Comparison of ENCODE assay signal across 10 mouse cellular contexts in genomic region chr14:76708728-76709127, GRCm38 (mm10).
DNase-seq lines count a peak whose midpoint lies in the region; ATAC-seq and TF ChIP-seq lines count a peak whose summit lies in the region.
"Had no signal": no experiment of that assay in that cellular context is flagged by ENCODE, and none has a peak within 500 bp of the region (broad histone marks: within the 10 kb centered on the region; RNA-seq: fewer than 3 reads in every experiment).

No protein-coding gene starts in this region.

- no peak for TF ChIP-seq CTCF in kidney, adult 2 months (conservative IDR thresholded peaks at IDR 0.05; ENCODE audit: insufficient read depth, insufficient read length, low read depth, low read length)
- TF ChIP-seq CTCF in lung, postnatal 0 days (IDR thresholded peaks at IDR 0.05) = no peak

- H3K9ac ChIP-seq in kidney, embryonic 14.5 days (ENCODE audit: low read depth, low read length) = no peak overlapping the region
- no peak overlapping the region for H3K9ac ChIP-seq in lung, postnatal 0 days (replicated peaks; ENCODE audit: low read depth)

- 0 out of 2 replicates have a peak overlapping the region, but pooled peaks have one; percentile 59 for H3K27ac ChIP-seq in kidney, adult 2 months (ENCODE audit: insufficient read depth, low read depth, low read length)
- H3K27ac ChIP-seq in kidney, embryonic 14.5 days (ENCODE audit: low read depth, low read length) = no peak overlapping the region
- H3K27ac ChIP-seq in brown adipose tissue, adult 24 weeks (replicated peaks; ENCODE audit: low read depth, low read length) = 0 out of 2 replicates have a peak overlapping the region, but pooled peaks have one; percentile 4
- peak overlapping the region; percentile 85 for H3K27ac ChIP-seq in lung, postnatal 0 days (ENCODE audit: low read length)

- H3K4me1 ChIP-seq in kidney, adult 2 months (ENCODE audit: control insufficient read depth, insufficient read depth, low read length) = no peaks in the 10 kb centered on the region
- H3K4me1 ChIP-seq in kidney, embryonic 14.5 days (ENCODE audit: control insufficient read depth, insufficient read depth, low read length) = peaks cover 2% of the 10 kb centered on the region; the same call in 1 of the 2 replicates
- H3K4me1 ChIP-seq in brown adipose tissue, adult 24 weeks (ENCODE audit: control insufficient read depth, insufficient read depth, insufficient read length, low read length) = peaks cover 5% of the 10 kb centered on the region
- peaks cover 4% of the 10 kb centered on the region; the same call in 1 of the 2 replicates for H3K4me1 ChIP-seq in lung, postnatal 0 days (ENCODE audit: insufficient read depth, low read depth, low read length)

- no peak overlapping the region for H3K4me3 ChIP-seq in kidney, adult 2 months (ENCODE audit: insufficient read depth, low read depth, low read length)
- no peak overlapping the region for H3K4me3 ChIP-seq in kidney, embryonic 14.5 days (ENCODE audit: low read length)
- no peak overlapping the region for H3K4me3 ChIP-seq in brown adipose tissue, adult 24 weeks (ENCODE audit: insufficient read depth, low read depth, low read length)
- H3K4me3 ChIP-seq in lung, postnatal 0 days (ENCODE audit: low read depth, low read length) = no peak overlapping the region
- H3K4me3 ChIP-seq: erythroblast, embryonic 14.5 days had no signal

- no peaks in the 10 kb centered on the region for H3K9me3 ChIP-seq in kidney, embryonic 14.5 days (ENCODE audit: control insufficient read depth, low read length)
- H3K9me3 ChIP-seq in lung, postnatal 0 days (ENCODE audit: low read length) = no peaks in the 10 kb centered on the region

- H3K36me3 ChIP-seq in kidney, adult 2 months (ENCODE audit: control insufficient read depth, insufficient read depth, low read length) = no peaks in the 10 kb centered on the region
- H3K36me3 ChIP-seq in kidney, embryonic 14.5 days (ENCODE audit: control insufficient read depth, insufficient read depth, low read length) = no peaks in the 10 kb centered on the region
- H3K36me3 ChIP-seq in lung, postnatal 0 days (ENCODE audit: insufficient read depth, low read length) = no peaks in the 10 kb centered on the region

- WGBS in kidney, adult 2 months = 80% methylated on average over 11 of the region's 11 CpGs
- 85% methylated on average over 11 of the region's 11 CpGs for WGBS in kidney, embryonic 14.5 days
- WGBS in lung, postnatal 0 days = 55% methylated on average over 11 of the region's 11 CpGs

- peak; percentile 81 for TF ChIP-seq EP300 in lung, postnatal 0 days (IDR thresholded peaks at IDR 0.05)

- no peak for ATAC-seq in kidney, embryonic 14.5 days (ENCODE audit: low FRiP score, low TSS enrichment)
- peak; percentile 69 for ATAC-seq in lung, postnatal 0 days

- no peak overlapping the region for H3K4me2 ChIP-seq in kidney, embryonic 14.5 days (replicated peaks; ENCODE audit: low read depth, low read length)
- no peak overlapping the region for H3K4me2 ChIP-seq in lung, postnatal 0 days (replicated peaks; ENCODE audit: low read depth, low read length)

- no peak for TF ChIP-seq POLR2A in kidney, adult 2 months (IDR thresholded peaks at IDR 0.05; ENCODE audit: low read depth, low read length)

- DNase-seq in kidney, adult 2 months = peak; percentile 43
- DNase-seq in heart, adult 9 months (ENCODE audit: low spot score in 2 of 2) = peak; percentile 75 to 77
- DNase-seq in lung, postnatal 0 days (ENCODE audit: low spot score) = peak; percentile 89
- no peak for DNase-seq in cerebellum, adult 18-20 months
- no peak for DNase-seq in c-Kit-positive CD71-positive TER-119-positive erythroid progenitor cells, embryonic 14.5 days (ENCODE audit: low spot score)
- DNase-seq in kidney, postnatal 10 days = no peak
- DNase-seq: kidney, adult 9 months had no signal

- no peaks in the 10 kb centered on the region for H3K27me3 ChIP-seq in kidney, adult 2 months (replicated peaks; ENCODE audit: control insufficient read depth, insufficient read depth, low read length)
- no peaks in the 10 kb centered on the region for H3K27me3 ChIP-seq in kidney, embryonic 14.5 days (ENCODE audit: control insufficient read depth, insufficient read depth, low read length)
- no peaks in the 10 kb centered on the region for H3K27me3 ChIP-seq in lung, postnatal 0 days (replicated peaks; ENCODE audit: insufficient read depth, low read length)

Comparison
In these comparisons a context has a peak if more than half of its experiments do, and no peak if none do; other contexts are left out.
1. DNase-seq: peak in kidney, adult 2 months (single experiment), heart, adult 9 months (2 of 2) and lung, postnatal 0 days (single experiment); none in cerebellum, adult 18-20 months (0 of 2), c-Kit-positive CD71-positive TER-119-positive erythroid progenitor cells, embryonic 14.5 days (single experiment) and kidney, postnatal 10 days (single experiment).